Mouse (Mus musculus) forebrain, embryonic 16.5 days (tissue): ENCODE data around the gene Il31. TPM values are rescaled to one million over a fixed set of nuclear protein-coding genes. Genes with fewer than 3 reads are reported as not detected.

Experiments
- ATAC-seq: fragments of 200-750 bp; cut with Nextera tagmentation; 2 replicates; pipeline ENCODE4 v1.8.0; 2017; ENCODE audit warnings: mild to moderate bottlenecking, moderate library complexity
- H3K27ac ChIP-seq: fragments of 300-500 bp; sonication (generic); 2 replicates; pipeline ENCODE4 v1.5.1; 2014; ENCODE audit warnings: low read length, control low read depth
- H3K27me3 ChIP-seq: fragments of 300-500 bp; sonication (generic); replicated peaks from 2 replicates; pipeline ENCODE4 v1.6.1; 2014; ENCODE audit warnings: low read length; ENCODE audit not compliant: control insufficient read depth, insufficient read depth
- H3K36me3 ChIP-seq: fragments of 300-500 bp; sonication (generic); 2 replicates; pipeline ENCODE4 v1.6.1; 2014; ENCODE audit not compliant: control insufficient read depth, insufficient read depth
- H3K4me1 ChIP-seq: fragments of 300-500 bp; sonication (generic); replicated peaks from 2 replicates; pipeline ENCODE4 v1.6.1; 2014; ENCODE audit warnings: low read length; ENCODE audit not compliant: control insufficient read depth, insufficient read depth
- H3K4me2 ChIP-seq: fragments of 300-500 bp; sonication (generic); 2 replicates; pipeline ENCODE4 v1.6.1; 2014; ENCODE audit warnings: mild to moderate bottlenecking, low read length, control low read depth
- H3K4me3 ChIP-seq: fragments of 300-500 bp; sonication (generic); replicated peaks from 2 replicates; pipeline ENCODE4 v1.5.1; 2014; ENCODE audit warnings: mild to moderate bottlenecking, low read length, control low read depth
- H3K9ac ChIP-seq: fragments of 300-500 bp; sonication (generic); replicated peaks from 2 replicates; pipeline ENCODE4 v1.6.1; 2014; ENCODE audit warnings: low read depth, low read length, control low read depth
- H3K9me3 ChIP-seq: fragments of 300-500 bp; sonication (generic); 2 replicates; pipeline ENCODE4 v1.6.1; 2016; ENCODE audit warnings: low read length; ENCODE audit not compliant: control insufficient read depth
- WGBS: fragments of 180-500 bp; shearing (Covaris S2); extraction: QIAGEN DNeasy Blood & Tissue Kit; methylation state at CpG from one replicate; pipeline ENCODE4 v1.1.7; 2014; 5-methylcytosine and 5-hydroxymethylcytosine counted together
- polyA plus RNA-seq: library from polyadenylated mRNA; unstranded; fragments of >200 nt; fragmentation: Nextera tagmentation; extraction: Ambion mirVana; gene quantifications from 2 replicates; pipeline ENCODE4 v1.2.1, GENCODE M21; 2015

Gene Il31
- polyA plus RNA-seq, 1 experiment from 2014 or later = not detected

DNA sequence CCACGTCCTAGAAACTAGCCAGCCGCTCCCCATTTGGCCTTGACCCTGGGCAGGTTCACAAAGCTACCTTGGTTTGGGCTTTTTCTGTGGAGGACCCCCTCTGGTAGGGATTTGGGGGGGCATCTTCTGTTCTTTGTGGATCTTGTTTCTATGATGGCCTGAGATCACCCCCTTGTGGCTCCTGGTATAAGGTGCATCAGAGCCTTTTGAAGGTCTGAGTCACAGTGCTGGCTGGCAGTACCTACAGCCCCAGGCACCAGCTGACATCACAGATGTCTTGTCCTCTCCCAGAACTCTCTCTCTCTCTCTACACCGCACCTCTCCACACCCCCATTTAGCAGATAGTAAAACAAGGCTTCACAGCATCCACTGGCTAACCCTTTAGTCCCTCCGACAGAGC lies 10.4 kb upstream of the Il31 start:
- Histone ChIP-seq H3K4me2 (no peak overlapping the region), H3K9ac (no peak overlapping the region), H3K27me3 (no peaks in the 10 kb centered on the region), H3K4me3 (no peak overlapping the region), H3K36me3 (no peaks in the 10 kb centered on the region), H3K9me3 (no peaks in the 10 kb centered on the region), H3K4me1 (peaks cover 11% of the 10 kb centered on the region), H3K27ac (no peak overlapping the region)
- 53% methylated on average over 4 of the region's 4 CpGs for WGBS
- no peak for ATAC-seq

DNA sequence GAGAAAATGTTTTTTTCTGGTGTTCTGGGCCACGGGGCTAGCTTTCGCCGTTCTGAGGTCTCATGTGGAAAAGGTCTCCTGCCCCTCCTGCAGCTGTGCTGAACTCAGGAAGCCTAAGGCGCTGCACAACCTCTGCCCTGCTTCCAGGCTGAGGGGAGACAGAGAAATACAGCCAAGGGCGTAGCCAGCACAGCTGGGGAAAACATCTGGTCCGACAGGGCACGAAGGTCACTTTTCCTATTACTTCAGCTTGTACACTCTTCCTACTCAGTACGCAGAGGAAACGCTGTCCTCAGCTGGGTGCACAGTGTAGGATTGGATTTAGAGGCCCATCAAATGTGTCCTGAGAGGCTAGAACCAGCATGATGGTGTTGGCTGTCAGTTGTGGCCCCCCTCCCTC lies 646 bp upstream of the Il31 start:
- no peaks in the 10 kb centered on the region for H3K27me3 ChIP-seq
- H3K4me3 ChIP-seq = no peak overlapping the region
- H3K4me2 ChIP-seq = no peak overlapping the region
- no peaks in the 10 kb centered on the region for H3K36me3 ChIP-seq
- no peak overlapping the region for H3K27ac ChIP-seq
- ATAC-seq = no peak
- H3K9me3 ChIP-seq = no peaks in the 10 kb centered on the region
- H3K9ac ChIP-seq = no peak overlapping the region
- peaks cover 7% of the 10 kb centered on the region for H3K4me1 ChIP-seq
- WGBS = 77% methylated on average over 9 of the region's 9 CpGs

- H3K9ac ChIP-seq = no peak overlapping the region
- no peaks in the 10 kb centered on the region for H3K27me3 ChIP-seq
- 88% methylated on average over 11 of the region's 11 CpGs for WGBS
- no peak overlapping the region for H3K27ac ChIP-seq
- peaks cover 7% of the 10 kb centered on the region for H3K4me1 ChIP-seq
- no peaks in the 10 kb centered on the region for H3K36me3 ChIP-seq
- H3K9me3 ChIP-seq = no peaks in the 10 kb centered on the region
- no peak for ATAC-seq
- H3K4me2 ChIP-seq = no peak overlapping the region
- no peak overlapping the region for H3K4me3 ChIP-seq
These were observed 1.5 kb downstream of the Il31 start for GRCm38 (mm10) chr5:123487659-123488395.

DNA sequence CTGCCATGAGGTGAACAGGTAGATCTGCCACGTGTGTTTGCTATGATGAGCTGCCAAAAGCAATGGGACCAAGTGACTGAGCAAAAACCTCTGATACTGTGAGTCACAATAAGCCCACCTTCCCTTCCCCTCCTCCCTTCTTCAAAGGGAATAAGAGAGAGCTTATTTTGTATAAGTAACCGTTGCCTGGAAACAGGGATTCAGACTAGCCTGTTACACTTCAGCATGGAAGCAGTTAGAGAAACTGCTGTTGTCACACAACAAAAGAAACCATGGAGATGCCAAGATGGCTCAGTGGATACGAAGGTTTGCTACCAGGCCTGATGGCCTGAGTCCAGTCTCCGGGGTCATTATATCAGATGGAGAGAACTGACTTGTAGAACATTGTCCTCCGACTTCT lies 15.5 kb downstream of the Il31 start:
- Histone ChIP-seq H3K4me3 (no peak overlapping the region), H3K4me1 (no peaks in the 10 kb centered on the region), H3K27ac (no peak overlapping the region), H3K36me3 (no peaks in the 10 kb centered on the region), H3K4me2 (no peak overlapping the region), H3K9me3 (no peaks in the 10 kb centered on the region), H3K9ac (no peak overlapping the region), H3K27me3 (no peaks in the 10 kb centered on the region)
- whole genome bisulfite sequencing = 66% methylated on average over 5 of the region's 5 CpGs
- no peak for ATAC-seq

DNA sequence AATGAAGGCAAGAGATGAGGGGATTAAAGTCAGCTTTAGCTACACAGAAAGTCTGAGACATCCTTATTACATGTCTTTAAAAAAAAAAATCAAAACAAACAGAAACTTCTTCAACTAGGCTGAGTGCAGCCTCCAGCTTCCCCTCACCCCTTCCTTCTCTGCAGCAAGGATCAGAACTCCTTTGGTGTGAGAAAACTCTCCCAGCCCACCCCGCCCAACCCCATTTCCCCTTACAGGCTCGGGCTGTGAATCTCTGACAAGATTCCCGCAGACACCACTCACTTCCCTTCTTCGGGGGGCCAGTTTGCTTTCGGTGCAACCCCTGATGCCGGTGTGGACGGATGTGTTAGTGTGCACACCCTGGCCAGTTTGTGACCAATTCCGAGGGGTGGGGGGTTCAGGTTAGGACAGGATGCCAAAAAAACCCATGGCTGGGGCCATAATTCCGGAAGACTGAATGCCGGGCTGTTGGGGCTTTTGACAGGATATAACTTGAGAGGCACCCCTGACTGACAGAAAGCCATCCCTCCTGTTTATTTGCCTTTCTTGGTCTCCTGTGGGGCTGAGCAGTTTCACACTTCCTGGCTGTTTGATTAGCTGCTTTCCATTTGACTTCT lies 18.4 kb downstream of the Il31 start:
- WGBS = 75% methylated on average over 10 of the region's 10 CpGs
- H3K4me1 ChIP-seq = no peaks in the 10 kb centered on the region
- no peak overlapping the region for H3K27ac ChIP-seq
- no peak overlapping the region for H3K4me2 ChIP-seq
- H3K4me3 ChIP-seq = no peak overlapping the region
- ATAC-seq = no peak
- no peaks in the 10 kb centered on the region for H3K9me3 ChIP-seq
- H3K27me3 ChIP-seq = no peaks in the 10 kb centered on the region
- no peaks in the 10 kb centered on the region for H3K36me3 ChIP-seq
- H3K9ac ChIP-seq = no peak overlapping the region

GRCm38 (mm10) chr5:123464638-123465037 lies 24.7 kb downstream of the Il31 start:
- Histone ChIP-seq H3K4me2 (no peak overlapping the region), H3K27me3 (no peaks in the 10 kb centered on the region), H3K4me3 (no peak overlapping the region), H3K9me3 (no peaks in the 10 kb centered on the region), H3K4me1 (no peaks in the 10 kb centered on the region), H3K36me3 (no peaks in the 10 kb centered on the region), H3K9ac (no peak overlapping the region), H3K27ac (no peak overlapping the region)
- no peak for ATAC-seq
- 90% methylated on average over 1 of the region's 1 CpGs for WGBS

- no peaks in the 10 kb centered on the region for H3K9me3 ChIP-seq
- no peaks in the 10 kb centered on the region for H3K27me3 ChIP-seq
- ATAC-seq = no peak
- no peak overlapping the region for H3K27ac ChIP-seq
- no peak overlapping the region for H3K4me3 ChIP-seq
- H3K9ac ChIP-seq = no peak overlapping the region
- H3K36me3 ChIP-seq = peaks cover 4% of the 10 kb centered on the region; the same call in 1 of the 2 replicates
- no peak overlapping the region for H3K4me2 ChIP-seq
- no peaks in the 10 kb centered on the region for H3K4me1 ChIP-seq
- 62% methylated on average over 5 of the region's 5 CpGs for WGBS
These were observed 27.9 kb downstream of the Il31 start for GRCm38 (mm10) chr5:123461420-123461819.

DNA sequence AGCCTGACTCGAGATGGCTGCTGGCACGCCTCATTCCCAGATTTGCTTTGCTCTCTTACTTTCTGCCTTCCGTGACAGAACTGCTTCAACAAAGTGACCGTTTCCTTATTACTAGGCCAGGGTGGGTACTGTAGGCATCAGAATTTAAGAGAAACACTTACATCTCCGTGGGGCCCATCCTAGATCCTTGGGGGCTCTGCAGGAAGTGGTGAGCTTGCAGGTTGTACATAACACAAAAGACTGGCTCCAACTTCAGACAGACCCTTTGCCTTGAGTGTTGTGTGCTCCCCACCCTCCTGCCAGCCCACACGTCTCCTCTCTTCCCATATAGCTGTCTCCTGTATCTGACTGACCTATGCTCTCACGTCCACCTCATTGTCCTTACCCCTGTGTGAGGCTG lies 37.4 kb downstream of the Il31 start:
- 90% methylated on average over 7 of the region's 7 CpGs for WGBS
- Histone ChIP-seq H3K9me3 (no peaks in the 10 kb centered on the region), H3K4me2 (no peak overlapping the region), H3K27ac (no peak overlapping the region), H3K9ac (no peak overlapping the region), H3K36me3 (peaks cover 33% of the 10 kb centered on the region), H3K4me3 (no peak overlapping the region), H3K27me3 (no peaks in the 10 kb centered on the region), H3K4me1 (no peaks in the 10 kb centered on the region)
- ATAC-seq = no peak

DNA sequence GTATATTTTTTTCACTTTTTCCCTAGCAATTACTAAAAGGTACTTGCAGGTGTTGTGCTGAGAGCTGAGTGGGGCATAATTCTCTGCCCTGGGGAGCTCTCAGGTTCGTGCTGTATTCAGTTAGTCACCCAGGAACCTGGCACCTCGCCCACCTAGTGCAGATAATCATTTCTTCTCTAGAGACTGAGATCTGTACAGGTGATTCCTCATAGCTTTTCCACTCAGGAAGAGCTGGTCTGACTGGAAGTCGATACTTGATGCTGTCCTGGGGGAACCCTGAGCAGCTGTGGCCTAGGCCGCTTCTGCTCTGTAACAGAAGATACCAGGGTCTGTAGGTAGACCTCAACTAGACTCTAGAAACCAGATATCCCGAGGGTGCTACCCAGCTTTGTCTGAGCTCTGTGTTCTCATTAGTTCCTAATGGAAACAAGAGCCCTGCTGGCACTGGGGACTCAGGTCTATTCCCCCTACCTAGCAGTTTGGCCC lies 44.4 kb downstream of the Il31 start:
- Histone ChIP-seq H3K9me3 (no peaks in the 10 kb centered on the region), H3K27me3 (no peaks in the 10 kb centered on the region), H3K4me1 (no peaks in the 10 kb centered on the region), H3K4me2 (no peak overlapping the region), H3K27ac (no peak overlapping the region), H3K36me3 (peaks cover 11% of the 10 kb centered on the region), H3K9ac (no peak overlapping the region), H3K4me3 (no peak overlapping the region)
- 87% methylated on average over 5 of the region's 5 CpGs for WGBS
- ATAC-seq = no peak
